Mouse (Mus musculus) embryo, embryonic 10 days (tissue): ENCODE results near the gene Prpf3.
"Not testable (repeated sequence)": the region's sequence is repeated elsewhere in the genome, so short reads cannot be mapped to it uniquely, and the experiment has no call there.

Source experiments
- DNase-seq: peaks from one replicate; pipeline ENCODE4 v3.0.0-alpha.2; 2015; ENCODE audit warnings: low spot score

Prpf3 gene

GRCm38 (mm10) chr3:95855502-95856089 is at the start of gene Prpf3:
Gene Prpf3, minus strand, starts transcription at chr3:95855885.
- peak; percentile 98 for DNase-seq

GRCm38 (mm10) chr3:95904568-95904967 is 48.9 kb upstream of the Prpf3 start, which contains the start of gene Car14:
Gene Car14, minus strand, starts transcription at chr3:95904691.
- peak; percentile 79 for DNase-seq

DNA sequence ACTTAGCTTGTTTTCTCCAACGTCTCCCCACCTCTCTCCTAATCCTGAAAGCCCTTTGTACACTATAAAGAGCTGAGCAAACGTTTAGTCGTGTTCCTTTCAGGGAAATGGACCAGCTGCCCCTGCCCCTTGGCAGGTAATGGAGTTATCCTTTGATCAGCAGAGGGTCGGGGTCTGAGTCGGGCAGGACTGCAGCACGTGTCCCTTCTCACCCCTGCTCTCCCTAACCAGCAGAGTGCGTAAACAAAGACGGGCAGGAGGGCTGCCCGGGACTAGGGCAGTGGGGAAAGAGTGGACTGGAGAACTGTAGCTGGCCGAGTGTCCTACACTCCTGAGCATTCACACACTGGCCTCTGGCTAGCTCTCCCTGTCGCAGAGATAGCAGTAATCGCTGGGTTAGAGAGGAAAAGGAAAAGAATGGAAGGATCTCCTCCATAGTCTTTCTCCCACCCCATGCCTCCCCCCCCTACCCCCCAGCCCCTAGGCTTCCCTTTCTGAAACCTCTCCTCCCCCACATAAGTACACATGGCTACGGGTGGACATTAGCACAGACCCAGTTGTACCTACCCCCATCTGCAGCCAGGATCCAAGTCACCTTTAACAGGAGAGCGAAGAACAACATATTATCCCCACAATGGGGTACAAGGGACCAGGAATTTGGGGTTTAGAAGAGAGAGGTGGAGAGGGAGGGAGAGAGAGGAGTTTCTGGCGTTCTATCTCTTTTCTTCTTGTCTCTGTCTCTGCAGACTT is 48.2 kb upstream of the Prpf3 start:
- peak; percentile 72 for DNase-seq

DNA sequence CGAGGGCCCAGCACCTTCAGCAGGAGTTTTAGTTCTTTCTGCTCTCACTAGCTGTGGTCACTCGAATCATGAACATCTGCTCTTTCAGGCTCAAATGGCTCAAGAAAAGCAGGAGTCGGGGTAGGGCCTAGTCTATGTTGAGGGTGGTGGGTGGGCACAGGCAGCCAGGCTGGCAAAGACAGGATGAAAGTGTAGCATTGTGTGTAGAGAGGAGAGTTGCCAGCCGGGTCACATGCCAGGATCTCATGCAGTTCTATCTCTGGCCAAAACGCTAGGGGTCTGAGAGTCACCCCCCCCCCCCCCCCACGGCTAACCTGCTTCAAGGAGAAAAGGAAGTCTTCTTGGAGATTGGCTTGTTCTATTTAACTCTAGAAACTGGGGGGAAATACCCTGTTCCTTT is 47.0 kb upstream of the Prpf3 start:
- no peak for DNase-seq

DNA sequence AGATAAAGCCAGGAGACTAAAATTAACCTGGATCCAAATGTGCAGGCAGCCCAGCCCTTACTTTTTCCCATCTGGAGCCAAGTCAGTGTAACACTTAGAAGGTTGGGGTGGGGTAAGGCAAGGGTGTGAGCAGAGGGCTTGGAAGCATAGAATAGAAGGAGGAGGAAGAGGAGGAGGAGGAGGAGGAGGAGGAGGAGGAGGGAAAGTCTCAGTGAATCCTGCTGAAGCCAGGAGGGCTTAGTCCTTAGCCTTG is 46.6 kb upstream of the Prpf3 start:
- DNase-seq = no peak

DNA sequence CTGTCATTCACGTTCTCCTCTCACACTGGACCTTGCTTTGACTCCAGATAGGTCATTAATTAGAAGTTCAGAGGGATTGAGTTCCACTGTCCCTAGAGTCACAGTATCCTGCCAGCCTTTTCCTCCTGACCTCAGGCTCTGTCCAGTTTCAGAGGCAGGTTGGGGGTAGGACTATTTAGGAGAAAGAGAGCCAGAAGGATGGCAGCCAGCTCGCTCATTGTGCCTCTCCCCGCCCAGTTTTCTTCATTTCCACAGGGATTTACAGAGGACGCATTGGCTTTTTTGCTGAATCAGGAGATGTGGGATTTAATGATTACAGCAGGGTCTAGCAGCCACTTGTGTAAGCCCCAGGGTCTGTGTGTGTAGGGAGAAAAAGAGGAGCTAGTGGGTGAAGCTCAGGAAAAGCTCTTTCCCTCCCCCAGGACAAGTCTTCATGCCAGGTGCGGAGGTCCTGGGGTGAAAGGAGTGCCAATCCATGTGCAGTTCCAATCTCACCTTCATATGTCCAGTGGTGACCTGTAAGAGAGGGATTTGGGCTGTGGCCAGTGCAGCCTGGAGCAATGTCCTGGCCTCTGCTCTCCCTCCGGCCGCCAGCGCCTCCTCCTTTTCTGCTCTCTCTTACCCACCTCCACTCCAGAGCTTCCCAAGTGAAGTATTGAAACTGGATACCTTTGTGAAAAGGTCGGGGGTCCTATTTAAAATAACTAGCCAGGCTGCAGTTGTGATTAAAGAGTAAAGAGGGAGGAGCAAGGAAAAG is 46.1 kb upstream of the Prpf3 start:
- DNase-seq = no peak

- DNase-seq = no peak
Measured at GRCm38 (mm10) chr3:95899800-95900524, 44.3 kb upstream of the Prpf3 start.

GRCm38 (mm10) chr3:95895501-95895900 is 39.8 kb upstream of the Prpf3 start:
- DNase-seq = not testable (repeated sequence)

DNA sequence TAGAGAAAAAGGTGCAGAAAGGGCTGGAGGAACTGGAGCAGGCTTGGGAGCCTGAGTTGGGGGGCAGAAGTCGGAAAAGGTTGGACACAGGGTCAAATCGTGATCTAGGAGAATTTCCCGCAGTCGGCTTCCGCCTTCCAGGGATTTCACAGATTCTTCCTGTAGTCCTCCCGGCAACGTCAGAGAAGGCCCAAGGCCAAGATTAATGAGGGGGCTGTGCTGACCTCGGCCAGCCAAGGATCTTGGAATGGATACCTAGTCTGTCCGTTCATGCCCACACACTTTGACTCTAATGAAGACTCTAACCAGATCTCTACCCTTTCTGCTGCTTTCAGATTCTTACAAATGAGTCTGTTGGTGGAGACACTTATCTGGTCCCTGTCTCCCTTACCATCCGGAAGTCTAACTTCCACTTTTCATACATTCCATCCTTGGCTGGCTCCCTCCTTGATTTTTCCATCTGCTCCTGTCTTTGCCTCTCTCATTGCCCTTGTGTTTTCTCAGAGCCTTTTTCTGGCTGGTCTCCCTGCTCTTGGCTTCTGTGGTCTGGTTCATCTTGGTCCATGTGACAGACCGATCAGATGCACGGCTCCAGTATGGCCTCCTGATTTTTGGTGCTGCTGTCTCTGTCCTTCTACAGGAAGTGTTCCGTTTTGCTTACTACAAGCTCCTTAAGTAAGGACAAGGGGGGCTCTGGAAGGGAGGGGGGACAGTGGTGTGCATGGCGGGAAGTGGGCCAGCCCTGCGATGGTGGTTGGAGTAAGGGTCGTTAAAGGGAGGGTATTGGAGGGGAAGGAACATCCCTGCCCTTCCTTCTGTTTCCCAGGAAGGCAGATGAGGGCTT is 38.9 kb upstream of the Prpf3 start:
- peak; percentile 67 for DNase-seq

DNA sequence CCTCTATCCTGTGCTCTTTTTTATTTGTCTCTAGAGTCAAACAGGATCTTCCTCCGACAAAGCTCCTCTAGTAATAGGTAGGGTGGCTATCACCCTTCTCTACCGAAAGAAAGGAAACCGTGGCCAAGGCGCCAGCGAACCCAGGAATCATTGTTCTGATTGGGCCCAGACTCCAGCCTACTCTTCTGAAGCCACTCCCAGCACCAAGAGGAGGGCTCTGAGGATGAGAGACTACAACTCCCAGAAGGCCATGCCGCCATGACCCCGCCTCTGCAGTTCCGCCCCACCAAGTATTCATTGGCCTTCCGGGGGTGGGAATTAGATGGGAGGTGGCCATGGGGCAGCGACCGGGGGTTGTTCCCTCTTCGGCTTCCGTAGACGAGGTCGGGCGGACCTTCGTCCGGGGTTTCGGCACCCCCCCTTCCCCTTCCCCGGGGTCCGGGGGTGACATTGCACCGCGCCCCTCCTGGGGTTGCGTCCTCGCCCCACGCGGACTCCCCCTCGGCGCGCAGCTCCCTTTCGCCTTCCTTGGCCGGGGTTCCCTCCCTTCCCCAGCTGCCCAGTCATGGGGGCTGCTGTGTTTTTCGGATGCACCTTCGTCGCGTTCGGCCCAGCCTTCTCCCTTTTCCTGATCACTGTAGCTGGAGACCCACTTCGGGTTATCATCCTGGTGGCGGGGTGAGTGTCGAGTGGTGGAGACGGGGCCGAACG is 38.1 kb upstream of the Prpf3 start, which contains the start of gene Aph1a:
Aph1a (plus strand) TSS at position 364 of the 711 bp plus-strand sequence.
- peak; percentile 97 for DNase-seq

GRCm38 (mm10) chr3:95893126-95893525 is 37.4 kb upstream of the Prpf3 start:
- no peak for DNase-seq

GRCm38 (mm10) chr3:95892066-95893052 is 36.7 kb upstream of the Prpf3 start:
- no peak for DNase-seq

DNA sequence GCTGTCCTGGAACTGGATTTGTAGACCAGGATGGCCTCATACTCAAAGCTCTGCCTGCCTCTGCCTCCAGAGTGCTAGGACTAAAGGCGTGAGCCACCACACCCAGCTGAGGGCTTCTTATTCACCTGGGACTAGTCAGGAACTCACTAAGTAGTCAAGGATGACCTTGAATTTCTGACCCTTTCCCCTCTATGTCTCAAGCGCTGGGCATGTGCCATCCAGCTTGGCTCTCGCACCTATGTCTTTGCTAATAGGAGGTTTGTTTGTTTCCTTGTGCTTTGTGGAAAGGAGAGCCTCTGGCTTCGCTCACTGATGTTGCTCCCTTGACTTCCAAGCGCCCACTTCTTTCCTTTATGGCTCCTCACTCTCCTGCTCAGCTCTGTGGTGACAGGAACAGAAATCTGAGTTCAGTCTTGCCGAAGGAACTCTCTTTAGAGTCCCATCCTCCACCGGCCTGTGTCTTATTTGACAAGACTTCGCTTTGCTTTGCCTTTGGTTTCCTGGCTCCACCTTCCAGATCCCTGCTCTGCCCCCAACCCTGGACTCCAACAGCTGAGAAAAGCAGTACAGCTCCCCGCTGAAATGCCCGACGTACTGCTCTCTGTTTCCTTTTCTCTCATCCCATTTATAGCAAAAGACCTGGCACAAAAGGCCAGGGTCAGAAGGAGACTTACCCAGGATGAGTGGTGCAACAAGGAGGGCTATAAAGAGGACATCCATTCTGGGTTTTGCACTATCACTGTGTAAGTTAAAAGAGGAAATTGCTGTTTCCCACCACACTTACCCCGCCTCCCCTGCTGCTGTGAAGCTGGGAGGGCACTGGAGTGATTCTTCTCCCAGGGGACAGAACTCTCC is 35.8 kb upstream of the Prpf3 start, which contains the start of gene BC028528:
BC028528 (minus strand) TSS at position 795 of the 855 bp plus-strand sequence.
- DNase-seq = peak; percentile 75

GRCm38 (mm10) chr3:95889664-95890063 is 34.0 kb upstream of the Prpf3 start:
- DNase-seq = peak; percentile 55

- DNase-seq = no peak
Measured at GRCm38 (mm10) chr3:95887596-95887995, 31.9 kb upstream of the Prpf3 start.

GRCm38 (mm10) chr3:95884400-95884799 is 28.7 kb upstream of the Prpf3 start:
- no peak for DNase-seq

DNA sequence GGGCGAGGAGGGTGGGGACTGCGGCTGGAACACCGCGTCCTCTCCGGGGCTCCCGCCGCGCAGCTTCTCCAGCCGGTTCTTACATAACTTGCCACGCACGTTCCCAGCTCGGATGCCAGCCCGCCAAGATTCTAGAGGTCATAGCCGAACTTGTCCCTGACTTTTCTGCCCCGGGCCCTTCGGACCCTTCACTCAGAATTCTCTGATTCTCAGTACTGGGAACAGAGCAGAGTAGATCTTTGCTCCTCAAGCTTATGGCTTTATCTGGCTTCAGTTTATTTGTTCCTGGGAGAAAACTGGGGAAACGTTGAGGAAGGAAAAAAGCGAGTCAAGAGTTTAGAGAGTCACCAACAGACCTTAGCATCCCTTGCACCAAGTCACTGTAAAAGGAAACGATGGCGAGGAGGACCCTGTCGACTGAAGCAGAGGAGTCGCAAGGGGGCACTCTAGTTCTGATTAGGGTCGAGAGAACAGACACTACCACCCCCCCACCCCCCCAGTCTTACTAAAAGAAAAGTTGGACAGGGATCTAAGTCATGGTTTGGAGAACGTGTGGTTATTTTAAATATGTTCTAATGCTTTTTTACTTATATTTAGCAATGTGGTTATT is 27.2 kb upstream of the Prpf3 start:
- DNase-seq = peak; percentile 82
